Mouse (Mus musculus): ENCODE results near the gene Nmnat3.

Gene Nmnat3

GRCm38 (mm10) chr9:98354919-98355318 lies 67.7 kb downstream of the Nmnat3 start:
- DNase-seq (ENCODE audit: inconsistent ontology term) = no peak

DNA sequence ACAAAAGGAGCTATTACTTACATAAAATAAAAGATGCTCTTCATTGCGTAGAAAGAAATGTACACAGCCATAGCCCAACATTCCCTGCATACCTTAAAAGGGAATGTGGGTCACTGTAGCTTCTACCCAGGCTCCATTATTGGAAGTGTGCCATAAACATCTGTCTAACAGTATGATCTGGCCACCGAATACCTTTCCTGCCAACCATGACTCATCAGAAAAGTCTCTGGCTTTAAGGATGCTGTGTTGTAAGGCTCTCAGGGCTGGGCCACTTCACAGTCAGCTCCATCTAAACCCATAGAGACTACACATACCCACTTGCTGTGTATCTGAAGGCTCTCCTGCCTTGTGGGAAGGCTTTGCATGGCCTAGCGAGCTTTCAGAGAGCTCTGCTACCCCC lies 73.8 kb downstream of the Nmnat3 start:
- peak; percentile 48 for DNase-seq (ENCODE audit: inconsistent ontology term)

DNA sequence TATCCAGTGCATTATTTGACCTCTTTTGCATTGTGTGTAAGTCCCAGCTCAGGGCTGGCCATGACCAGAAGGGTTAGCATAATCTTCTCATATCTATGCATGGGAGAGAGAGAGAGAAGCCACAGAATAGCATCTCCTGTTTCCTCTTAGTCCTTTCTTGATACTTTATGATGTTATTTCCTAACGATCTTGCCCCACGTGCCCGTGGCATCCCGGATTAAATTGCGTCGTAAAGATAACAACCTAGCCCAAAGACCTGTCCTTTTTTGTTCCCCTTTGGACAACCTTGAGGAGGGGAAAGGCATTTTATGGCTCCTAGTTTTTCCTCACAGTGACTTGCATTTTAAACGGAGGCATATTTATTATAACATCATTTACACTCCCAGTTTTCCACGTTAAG lies 78.8 kb downstream of the Nmnat3 start:
- no peak for DNase-seq (ENCODE audit: inconsistent ontology term)

- DNase-seq (ENCODE audit: inconsistent ontology term) = no peak
These were observed 80.2 kb downstream of the Nmnat3 start for GRCm38 (mm10) chr9:98367333-98367962.

- DNase-seq (ENCODE audit: inconsistent ontology term) = no peak
These were observed 82.5 kb downstream of the Nmnat3 start for GRCm38 (mm10) chr9:98369707-98370106.

GRCm38 (mm10) chr9:98373358-98373757 lies 86.1 kb downstream of the Nmnat3 start:
- DNase-seq (ENCODE audit: inconsistent ontology term) = no peak

DNA sequence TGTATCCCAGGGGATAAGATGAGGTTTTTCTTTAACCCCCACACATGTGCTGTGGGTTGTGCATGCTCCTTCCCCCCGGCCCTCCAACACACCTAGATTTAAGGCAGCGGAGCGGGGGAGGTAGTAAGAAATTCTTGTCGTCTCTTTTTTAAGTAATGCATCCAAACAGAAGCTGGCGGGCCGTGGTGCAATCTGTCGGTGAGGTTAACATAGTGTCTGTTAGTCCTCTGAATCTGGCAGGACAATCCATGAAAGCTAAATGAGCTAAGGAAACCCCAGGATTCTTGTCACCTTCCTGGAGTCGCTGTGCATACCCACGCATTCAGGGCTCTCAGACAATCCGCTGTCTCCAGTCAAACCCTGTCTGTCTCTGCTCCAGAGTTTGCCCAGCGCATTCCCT lies 87.7 kb downstream of the Nmnat3 start:
- no peak for DNase-seq (ENCODE audit: inconsistent ontology term)

GRCm38 (mm10) chr9:98375329-98376170 lies 88.3 kb downstream of the Nmnat3 start:
- DNase-seq (ENCODE audit: inconsistent ontology term) = no peak

DNA sequence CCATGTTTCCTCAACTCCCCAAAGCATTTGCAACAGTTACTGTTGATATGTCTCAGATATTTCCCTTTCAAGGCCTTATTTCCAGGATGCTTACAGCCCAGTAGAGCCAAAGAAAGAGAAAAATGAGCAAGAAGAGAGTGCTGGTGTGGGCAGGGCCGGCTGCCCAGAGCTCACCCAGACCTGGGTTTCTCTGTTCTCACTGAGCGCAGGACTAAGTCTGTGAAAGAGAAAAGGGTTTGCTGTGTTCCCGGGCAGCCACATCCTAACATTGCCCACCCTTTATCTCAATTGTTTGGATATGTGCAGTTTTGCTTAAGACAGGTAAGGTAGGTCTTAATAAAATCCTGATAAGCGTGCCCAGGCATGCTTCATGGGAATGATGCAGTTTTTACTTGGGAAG lies 92.5 kb downstream of the Nmnat3 start:
- no peak for DNase-seq (ENCODE audit: inconsistent ontology term)

- DNase-seq (ENCODE audit: inconsistent ontology term) = no peak
These were observed 93.4 kb downstream of the Nmnat3 start for GRCm38 (mm10) chr9:98380593-98380992.

- DNase-seq (ENCODE audit: inconsistent ontology term) = no peak
These were observed 100.8 kb downstream of the Nmnat3 start for GRCm38 (mm10) chr9:98387741-98388632.

DNA sequence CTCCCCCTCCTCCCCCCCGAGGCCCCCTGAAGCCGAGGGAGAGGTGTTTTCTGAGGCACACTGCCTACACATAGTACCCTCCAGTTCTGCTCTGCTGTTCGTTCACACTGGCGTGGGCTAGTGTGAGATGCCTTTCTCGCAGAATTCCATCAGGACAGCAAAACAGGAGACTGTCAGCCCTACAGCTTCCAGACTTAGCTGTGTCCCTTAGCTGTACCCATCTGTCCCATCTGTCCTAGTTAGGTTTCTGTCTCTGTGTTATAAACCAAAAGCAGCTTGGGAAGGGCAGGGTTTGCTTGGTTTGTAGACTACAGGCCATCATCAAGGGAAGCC lies 101.4 kb downstream of the Nmnat3 start:
- DNase-seq (ENCODE audit: inconsistent ontology term) = no peak

DNA sequence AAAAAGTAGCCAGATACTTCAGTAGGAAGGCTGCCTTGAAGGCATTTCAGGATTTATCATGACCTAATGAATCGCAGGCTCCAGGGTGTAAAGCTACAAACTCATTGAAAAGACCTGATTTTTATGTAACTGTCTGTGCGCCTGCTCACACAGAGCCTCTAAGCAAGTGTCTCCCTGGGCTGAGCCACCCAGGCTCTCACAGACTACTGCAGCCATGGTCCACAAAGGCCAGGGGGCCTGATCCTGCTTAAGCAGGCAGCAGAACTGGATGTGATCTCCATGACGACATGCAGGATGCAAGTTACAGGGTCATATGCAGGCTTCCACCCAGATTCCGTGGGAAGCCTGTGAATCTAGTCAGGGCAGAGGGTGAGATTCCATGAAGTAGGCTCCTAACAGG lies 106.3 kb downstream of the Nmnat3 start:
- DNase-seq (ENCODE audit: inconsistent ontology term) = no peak

GRCm38 (mm10) chr9:98397211-98397610 lies 110.0 kb downstream of the Nmnat3 start:
- DNase-seq (ENCODE audit: inconsistent ontology term) = no peak

- no peak for DNase-seq (ENCODE audit: inconsistent ontology term)
These were observed 110.6 kb downstream of the Nmnat3 start for GRCm38 (mm10) chr9:98397866-98398265.

GRCm38 (mm10) chr9:98400185-98400894 lies 113.1 kb downstream of the Nmnat3 start:
- peak; percentile 32 for DNase-seq (ENCODE audit: inconsistent ontology term)

GRCm38 (mm10) chr9:98401611-98402010 lies 114.4 kb downstream of the Nmnat3 start:
- no peak for DNase-seq (ENCODE audit: inconsistent ontology term)

DNA sequence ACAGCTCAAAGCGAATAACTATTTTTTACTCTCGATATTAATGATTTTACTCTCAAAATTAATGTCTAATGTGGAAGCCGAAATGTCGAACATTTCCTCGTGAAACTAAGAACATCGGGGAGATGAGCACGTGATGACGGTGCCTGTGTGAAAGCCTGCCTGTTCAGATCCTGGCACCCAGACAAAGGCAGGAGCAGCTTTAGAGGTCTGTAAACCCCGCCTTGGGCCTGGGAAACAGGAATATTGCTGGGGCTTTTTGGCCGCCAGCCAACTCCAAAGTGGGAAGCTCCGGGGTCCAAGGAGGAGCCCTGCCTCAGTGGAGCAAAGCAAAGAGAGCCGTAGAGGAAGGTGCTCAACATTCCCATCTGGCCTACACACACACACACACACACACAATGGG lies 120.5 kb downstream of the Nmnat3 start:
- no peak for DNase-seq (ENCODE audit: inconsistent ontology term)

GRCm38 (mm10) chr9:98409137-98409536 lies 121.9 kb downstream of the Nmnat3 start:
- DNase-seq (ENCODE audit: inconsistent ontology term) = no peak

- no peak for DNase-seq (ENCODE audit: inconsistent ontology term)
These were observed 128.2 kb downstream of the Nmnat3 start for GRCm38 (mm10) chr9:98415427-98415826.

- peak; percentile 53 for DNase-seq (ENCODE audit: inconsistent ontology term)
These were observed 130.7 kb downstream of the Nmnat3 start for GRCm38 (mm10) chr9:98417919-98418318.

DNA sequence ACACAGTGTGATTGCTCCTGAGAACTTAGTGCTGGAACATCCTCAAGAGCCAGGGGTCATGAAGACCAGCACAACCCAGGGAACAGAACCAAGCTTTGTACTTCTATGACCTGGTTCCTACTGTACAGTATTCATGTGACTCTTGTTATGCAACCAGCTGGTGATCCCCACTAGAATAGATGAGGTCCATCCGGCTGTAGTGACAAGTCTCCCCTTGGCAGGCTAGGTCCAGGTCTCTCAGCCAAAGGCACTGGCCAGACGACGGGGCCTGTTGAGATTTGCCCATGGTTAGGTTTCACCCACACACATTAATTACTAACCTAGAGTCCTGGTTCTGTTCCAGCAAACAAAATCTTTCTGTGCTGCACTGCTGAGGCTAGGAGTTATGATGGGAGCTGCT lies 131.1 kb downstream of the Nmnat3 start:
- DNase-seq (ENCODE audit: inconsistent ontology term) = peak; percentile 47

Measured in Muller cell, postnatal 12 days (primary cell).